Mouse (Mus musculus) lung, embryonic 14.5 days (tissue): Measurements from ENCODE around the gene 2310022A10Rik. TPM values are rescaled to one million over a fixed set of nuclear protein-coding genes. Genes with fewer than 3 reads are reported as not detected.
A peak's percentile ranks its signal among the peaks of the same experiment; 100 is the strongest.

ENCODE experiments used
- ATAC-seq: fragments of 200-750 bp; cut with Nextera tagmentation; 2 replicates; pipeline ENCODE4 v1.8.0; 2017; ENCODE audit warnings: mild to moderate bottlenecking, moderate TSS enrichment, moderate library complexity; ENCODE audit not compliant: insufficient read depth
- DNase-seq: peaks from one replicate; pipeline ENCODE4 v3.0.0-alpha.2; 2015
- H3K27ac ChIP-seq: fragments of 300-500 bp; sonication (generic); 2 replicates; pipeline ENCODE4 v1.5.1; 2014; ENCODE audit warnings: low read depth, mild to moderate bottlenecking, moderate library complexity
- H3K27me3 ChIP-seq: fragments of 300-500 bp; sonication (generic); 2 replicates; pipeline ENCODE4 v1.6.1; 2014; ENCODE audit warnings: low read length, control low read depth; ENCODE audit not compliant: insufficient read depth
- H3K36me3 ChIP-seq: fragments of 300-500 bp; sonication (generic); 2 replicates; pipeline ENCODE4 v1.6.1; 2014; ENCODE audit warnings: control low read depth; ENCODE audit not compliant: insufficient read depth
- H3K4me1 ChIP-seq: fragments of 300-500 bp; sonication (generic); 2 replicates; pipeline ENCODE4 v1.6.1; 2014; ENCODE audit warnings: antibody characterized with exemption, control low read depth; ENCODE audit not compliant: insufficient read depth
- H3K4me2 ChIP-seq: fragments of 300-500 bp; sonication (generic); 2 replicates; pipeline ENCODE4 v1.6.1; 2014; ENCODE audit warnings: mild to moderate bottlenecking
- H3K4me3 ChIP-seq: fragments of 300-500 bp; sonication (generic); 2 replicates; pipeline ENCODE4 v1.5.1; 2014; ENCODE audit warnings: low read depth, low read length
- H3K9ac ChIP-seq: fragments of 300-500 bp; sonication (generic); 2 replicates; pipeline ENCODE4 v1.6.1; 2014
- H3K9me3 ChIP-seq: fragments of 300-500 bp; sonication (generic); 2 replicates; pipeline ENCODE4 v1.6.1; 2016; ENCODE audit warnings: low read depth, low read length, control low read depth
- CTCF ChIP-seq: IDR thresholded peaks from 2 replicates; pipeline ENCODE4 v1.5.1; 2016; ENCODE audit warnings: antibody characterized with exemption, low read depth
- WGBS: fragments of 180-500 bp; shearing (Covaris S2); extraction: QIAGEN DNeasy Blood & Tissue Kit; methylation state at CpG from one replicate; pipeline ENCODE4 v1.1.7; 2014; 5-methylcytosine and 5-hydroxymethylcytosine counted together
- polyA plus RNA-seq: library from polyadenylated mRNA; unstranded; fragments of >200 nt; fragmentation: Nextera tagmentation; extraction: Ambion mirVana; gene quantifications from 2 replicates; pipeline ENCODE4 v1.2.1, GENCODE M21; 2014

Gene 2310022A10Rik
- polyA plus RNA-seq, 1 experiment from 2014 or later = 25.4 TPM

- TF ChIP-seq CTCF = no peak
- WGBS = 56% methylated on average over 2 of the region's 2 CpGs
Observed at GRCm38 (mm10) chr7:27540521-27540920, 12.5 kb upstream of the 2310022A10Rik start.

GRCm38 (mm10) chr7:27540935-27541334 is 12.1 kb upstream of the 2310022A10Rik start:
- H3K9me3 ChIP-seq = no peaks in the 10 kb centered on the region
- TF ChIP-seq CTCF = no peak
- 70% methylated on average over 6 of the region's 6 CpGs for WGBS
- H3K9ac ChIP-seq = no peak overlapping the region
- H3K4me2 ChIP-seq = no peak overlapping the region
- H3K4me1 ChIP-seq = no peaks in the 10 kb centered on the region
- DNase-seq = no peak
- 0 out of 2 replicates have a peak, but pooled peaks cover 26% of the 10 kb centered on the region for H3K36me3 ChIP-seq
- no peak overlapping the region for H3K27ac ChIP-seq
- H3K4me3 ChIP-seq = no peak overlapping the region
- ATAC-seq = no peak
- no peaks in the 10 kb centered on the region for H3K27me3 ChIP-seq

More at GRCm38 (mm10) chr7:27540521-27540920, 12.5 kb upstream of the 2310022A10Rik start:
- ATAC-seq (no peak), DNase-seq (no peak)
- Histone ChIP-seq H3K9me3 (no peaks in the 10 kb centered on the region), H3K9ac (no peak overlapping the region), H3K4me1 (no peaks in the 10 kb centered on the region), H3K27me3 (no peaks in the 10 kb centered on the region), H3K27ac (no peak overlapping the region), H3K4me2 (no peak overlapping the region), H3K4me3 (no peak overlapping the region), H3K36me3 (0 out of 2 replicates have a peak, but pooled peaks cover 29% of the 10 kb centered on the region)

GRCm38 (mm10) chr7:27541431-27541830 is 11.6 kb upstream of the 2310022A10Rik start:
- DNase-seq = no peak
- Histone ChIP-seq H3K9me3 (no peaks in the 10 kb centered on the region), H3K9ac (no peak overlapping the region), H3K27me3 (no peaks in the 10 kb centered on the region), H3K27ac (no peak overlapping the region), H3K4me2 (peak overlapping the region; percentile 89), H3K4me3 (no peak overlapping the region), H3K36me3 (0 out of 2 replicates have a peak, but pooled peaks cover 21% of the 10 kb centered on the region), H3K4me1 (no peaks in the 10 kb centered on the region)
- no peak for TF ChIP-seq CTCF
- no peak for ATAC-seq
- WGBS = 75% methylated on average over 16 of the region's 16 CpGs

- H3K4me2 ChIP-seq = peak overlapping the region; percentile 89
- no peaks in the 10 kb centered on the region for H3K9me3 ChIP-seq
- 0 out of 2 replicates have a peak, but pooled peaks cover 20% of the 10 kb centered on the region for H3K36me3 ChIP-seq
- H3K4me3 ChIP-seq = peak overlapping the region; percentile 47
- DNase-seq (no peak), ATAC-seq (no peak)
- no peak for TF ChIP-seq CTCF
- no peaks in the 10 kb centered on the region for H3K4me1 ChIP-seq
- H3K27me3 ChIP-seq = no peaks in the 10 kb centered on the region
- peak overlapping the region; percentile 68 for H3K9ac ChIP-seq
- no peak overlapping the region for H3K27ac ChIP-seq
- 53% methylated on average over 5 of the region's 5 CpGs for WGBS
Observed at GRCm38 (mm10) chr7:27541922-27542321, 11.1 kb upstream of the 2310022A10Rik start.

- ATAC-seq (peak; percentile 95), DNase-seq (peak; percentile 93)
- TF ChIP-seq CTCF = no peak
- H3K4me2 ChIP-seq = peak overlapping the region; percentile 89
- peak overlapping the region; percentile 47 for H3K4me3 ChIP-seq
- H3K27me3 ChIP-seq = no peaks in the 10 kb centered on the region
- H3K9me3 ChIP-seq = no peaks in the 10 kb centered on the region
- 0 out of 2 replicates have a peak, but pooled peaks cover 16% of the 10 kb centered on the region for H3K36me3 ChIP-seq
- no peak overlapping the region for H3K27ac ChIP-seq
- WGBS = 1% methylated on average over 30 of the region's 30 CpGs
- H3K4me1 ChIP-seq = no peaks in the 10 kb centered on the region
- H3K9ac ChIP-seq = peak overlapping the region; percentile 68
Observed at GRCm38 (mm10) chr7:27542392-27543033, 10.5 kb upstream of the 2310022A10Rik start.

GRCm38 (mm10) chr7:27543065-27543464 is 10.0 kb upstream of the 2310022A10Rik start:
- no peak for TF ChIP-seq CTCF
- H3K27me3 ChIP-seq = no peaks in the 10 kb centered on the region
- H3K4me1 ChIP-seq = no peaks in the 10 kb centered on the region
- H3K9ac ChIP-seq = peak overlapping the region; percentile 68
- H3K4me3 ChIP-seq = peak overlapping the region; percentile 47
- H3K36me3 ChIP-seq = 0 out of 2 replicates have a peak, but pooled peaks cover 14% of the 10 kb centered on the region
- WGBS = 34% methylated on average over 6 of the region's 6 CpGs
- H3K9me3 ChIP-seq = no peaks in the 10 kb centered on the region
- ATAC-seq (peak; percentile 35), DNase-seq (no peak)
- peak overlapping the region; percentile 89 for H3K4me2 ChIP-seq
- 0 out of 2 replicates have a peak overlapping the region, but pooled peaks have one; percentile 4 for H3K27ac ChIP-seq

DNA sequence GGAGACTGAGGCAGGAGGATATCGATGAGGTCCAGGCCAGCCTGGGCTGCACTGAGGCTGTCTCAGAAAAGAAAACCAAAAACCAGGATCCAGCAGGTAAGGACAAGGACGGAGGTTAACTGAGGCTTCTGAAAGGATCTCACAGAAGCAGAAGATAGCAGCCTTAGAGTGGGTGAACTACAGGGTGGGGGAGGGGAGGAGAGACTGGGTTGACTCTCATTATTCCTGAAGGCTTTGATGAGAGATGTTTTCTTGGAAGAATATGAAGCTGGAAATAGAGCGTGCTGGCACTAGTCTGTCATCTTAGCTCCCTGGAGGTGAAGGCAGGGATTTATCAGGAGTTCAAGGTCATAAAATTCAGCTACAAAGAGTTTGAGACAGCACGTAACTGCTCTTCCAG is 9.2 kb upstream of the 2310022A10Rik start:
- Histone ChIP-seq H3K4me1 (no peaks in the 10 kb centered on the region), H3K9me3 (no peaks in the 10 kb centered on the region), H3K36me3 (0 out of 2 replicates have a peak, but pooled peaks cover 13% of the 10 kb centered on the region), H3K27ac (no peak overlapping the region), H3K9ac (no peak overlapping the region), H3K27me3 (no peaks in the 10 kb centered on the region), H3K4me3 (no peak overlapping the region), H3K4me2 (no peak overlapping the region)
- WGBS = 84% methylated on average over 4 of the region's 4 CpGs
- no peak for TF ChIP-seq CTCF
- DNase-seq (no peak), ATAC-seq (no peak)
